Mouse (Mus musculus): ENCODE results near the gene Alb. TPM values are rescaled to one million over a fixed set of nuclear protein-coding genes. Genes with fewer than 3 reads are reported as not detected.

Alb gene
- polyA plus RNA-seq, 1 experiment from 2014 or later, result 23.6 TPM

GRCm38 (mm10) chr5:90477308-90478140, 16.8 kb downstream of the Alb start:
- no peak for TF ChIP-seq EP300 (optimal IDR thresholded peaks at IDR 0.05)
- no peak for TF ChIP-seq CTCF (IDR thresholded peaks at IDR 0.05; ENCODE audit: low read depth)
- WGBS, result 69% methylated on average over 7 of the region's 7 CpGs

GRCm38 (mm10) chr5:90478886-90479285, 18.2 kb downstream of the Alb start:
- TF ChIP-seq EP300 (optimal IDR thresholded peaks at IDR 0.05) (no peak), CTCF (IDR thresholded peaks at IDR 0.05; ENCODE audit: low read depth) (no peak)
- Histone ChIP-seq H3K4me3 (ENCODE audit: low read depth, low read length) (no peak overlapping the region), H3K9me3 (ENCODE audit: control insufficient read depth, low read length) (no peaks in the 10 kb centered on the region), H3K36me3 (ENCODE audit: control insufficient read depth, insufficient read depth, low read length) (no peaks in the 10 kb centered on the region), H3K9ac (ENCODE audit: low read length) (no peak overlapping the region), H3K4me2 (replicated peaks; ENCODE audit: low read depth) (no peak overlapping the region), H3K27me3 (ENCODE audit: control insufficient read depth, insufficient read depth, low read length) (no peaks in the 10 kb centered on the region), H3K27ac (replicated peaks) (no peak overlapping the region), H3K4me1 (replicated peaks; ENCODE audit: control insufficient read depth, insufficient read depth) (no peaks in the 10 kb centered on the region)
- WGBS, result 81% methylated on average over 1 of the region's 1 CpGs
- ATAC-seq (ENCODE audit: low FRiP score, low TSS enrichment) (no peak), DNase-seq (ENCODE audit: low spot score) (no peak)

More at GRCm38 (mm10) chr5:90477308-90478140, 16.8 kb downstream of the Alb start:
- Histone ChIP-seq H3K4me2 (replicated peaks; ENCODE audit: low read depth) (no peak overlapping the region), H3K36me3 (ENCODE audit: control insufficient read depth, insufficient read depth, low read length) (no peaks in the 10 kb centered on the region), H3K9me3 (ENCODE audit: control insufficient read depth, low read length) (no peaks in the 10 kb centered on the region), H3K4me1 (replicated peaks; ENCODE audit: control insufficient read depth, insufficient read depth) (no peaks in the 10 kb centered on the region), H3K4me3 (ENCODE audit: low read depth, low read length) (no peak overlapping the region), H3K27ac (replicated peaks) (no peak overlapping the region), H3K27me3 (ENCODE audit: control insufficient read depth, insufficient read depth, low read length) (no peaks in the 10 kb centered on the region), H3K9ac (ENCODE audit: low read length) (no peak overlapping the region)
- ATAC-seq (ENCODE audit: low FRiP score, low TSS enrichment) (no peak), DNase-seq (ENCODE audit: low spot score) (no peak)

- no peaks in the 10 kb centered on the region for H3K36me3 ChIP-seq (ENCODE audit: control insufficient read depth, insufficient read depth, low read length)
- WGBS, result 68% methylated on average over 7 of the region's 7 CpGs
- H3K9ac ChIP-seq (ENCODE audit: low read length), result no peak overlapping the region
- H3K4me2 ChIP-seq (replicated peaks; ENCODE audit: low read depth), result no peak overlapping the region
- TF ChIP-seq EP300 (optimal IDR thresholded peaks at IDR 0.05) (no peak), CTCF (IDR thresholded peaks at IDR 0.05; ENCODE audit: low read depth) (no peak)
- ATAC-seq (ENCODE audit: low FRiP score, low TSS enrichment), result no peak
- H3K4me1 ChIP-seq (replicated peaks; ENCODE audit: control insufficient read depth, insufficient read depth), result no peaks in the 10 kb centered on the region
- no peaks in the 10 kb centered on the region for H3K9me3 ChIP-seq (ENCODE audit: control insufficient read depth, low read length)
- no peak overlapping the region for H3K4me3 ChIP-seq (ENCODE audit: low read depth, low read length)
- no peak for DNase-seq (ENCODE audit: low spot score)
- no peaks in the 10 kb centered on the region for H3K27me3 ChIP-seq (ENCODE audit: control insufficient read depth, insufficient read depth, low read length)
- H3K27ac ChIP-seq (replicated peaks), result no peak overlapping the region
Measured at GRCm38 (mm10) chr5:90485597-90485996, 24.9 kb downstream of the Alb start.

- TF ChIP-seq CTCF (IDR thresholded peaks at IDR 0.05; ENCODE audit: low read depth) (no peak), EP300 (optimal IDR thresholded peaks at IDR 0.05) (no peak)
- H3K4me3 ChIP-seq (ENCODE audit: low read depth, low read length), result no peak overlapping the region
- H3K36me3 ChIP-seq (ENCODE audit: control insufficient read depth, insufficient read depth, low read length), result no peaks in the 10 kb centered on the region
- H3K27me3 ChIP-seq (ENCODE audit: control insufficient read depth, insufficient read depth, low read length), result no peaks in the 10 kb centered on the region
- DNase-seq (ENCODE audit: low spot score) (peak; percentile 24), ATAC-seq (ENCODE audit: low FRiP score, low TSS enrichment) (peak; percentile 78)
- no peak overlapping the region for H3K27ac ChIP-seq (replicated peaks)
- no peaks in the 10 kb centered on the region for H3K9me3 ChIP-seq (ENCODE audit: control insufficient read depth, low read length)
- H3K9ac ChIP-seq (ENCODE audit: low read length), result no peak overlapping the region
- H3K4me1 ChIP-seq (replicated peaks; ENCODE audit: control insufficient read depth, insufficient read depth), result no peaks in the 10 kb centered on the region
- WGBS, result 48% methylated on average over 7 of the region's 7 CpGs
- no peak overlapping the region for H3K4me2 ChIP-seq (replicated peaks; ENCODE audit: low read depth)
Measured at GRCm38 (mm10) chr5:90488323-90488722, 27.6 kb downstream of the Alb start.

- Histone ChIP-seq H3K4me3 (ENCODE audit: low read depth, low read length) (no peak within 1 kb of the TSS), H3K36me3 (ENCODE audit: control insufficient read depth, insufficient read depth, low read length) (no peaks in the 10 kb centered on the region), H3K9me3 (ENCODE audit: control insufficient read depth, low read length) (no peaks in the 10 kb centered on the region), H3K9ac (ENCODE audit: low read length) (no peak within 1 kb of the TSS), H3K4me1 (replicated peaks; ENCODE audit: control insufficient read depth, insufficient read depth) (no peaks in the 10 kb centered on the region), H3K27ac (replicated peaks) (no peak within 1 kb of the TSS), H3K27me3 (ENCODE audit: control insufficient read depth, insufficient read depth, low read length) (no peaks in the 10 kb centered on the region), H3K4me2 (replicated peaks; ENCODE audit: low read depth) (no peak within 1 kb of the TSS; the same call in 1 of the 2 replicates)
- no peak for TF ChIP-seq EP300 (optimal IDR thresholded peaks at IDR 0.05)
- no peak for TF ChIP-seq CTCF (IDR thresholded peaks at IDR 0.05; ENCODE audit: low read depth)
- DNase-seq (ENCODE audit: low spot score) (no peak), ATAC-seq (ENCODE audit: low FRiP score, low TSS enrichment) (no peak)
- WGBS, result 83% methylated on average over 7 of the region's 7 CpGs
Measured at GRCm38 (mm10) chr5:90490518-90490917, 29.8 kb downstream of the Alb start, which contains the start of gene Afp. Afp (plus strand) TSS chr5:90490737.

- no peak overlapping the region for H3K4me3 ChIP-seq (ENCODE audit: low read depth, low read length)
- no peak overlapping the region for H3K9ac ChIP-seq (ENCODE audit: low read length)
- DNase-seq (ENCODE audit: low spot score), result no peak
- H3K27ac ChIP-seq (replicated peaks), result no peak overlapping the region
- no peak overlapping the region for H3K4me2 ChIP-seq (replicated peaks; ENCODE audit: low read depth)
- TF ChIP-seq EP300 (optimal IDR thresholded peaks at IDR 0.05) (no peak), CTCF (IDR thresholded peaks at IDR 0.05; ENCODE audit: low read depth) (no peak)
- H3K4me1 ChIP-seq (replicated peaks; ENCODE audit: control insufficient read depth, insufficient read depth), result no peaks in the 10 kb centered on the region
- no peak for ATAC-seq (ENCODE audit: low FRiP score, low TSS enrichment)
- WGBS, result 86% methylated on average over 9 of the region's 9 CpGs
- H3K36me3 ChIP-seq (ENCODE audit: control insufficient read depth, insufficient read depth, low read length), result no peaks in the 10 kb centered on the region
- H3K27me3 ChIP-seq (ENCODE audit: control insufficient read depth, insufficient read depth, low read length), result no peaks in the 10 kb centered on the region
- H3K9me3 ChIP-seq (ENCODE audit: control insufficient read depth, low read length), result no peaks in the 10 kb centered on the region
Measured at GRCm38 (mm10) chr5:90492440-90492839, 31.7 kb downstream of the Alb start.

Data from stomach, postnatal 0 days (tissue).